Mouse (Mus musculus) heart, postnatal 0 days (tissue): Measurements from ENCODE around the gene Flrt3.

Experiments
- CTCF ChIP-seq: IDR thresholded peaks from 2 replicates; pipeline ENCODE4 v1.5.1; 2016; ENCODE audit warnings: antibody characterized with exemption, control low read depth, low read depth
- EP300 ChIP-seq: IDR thresholded peaks from 2 replicates; pipeline ENCODE4 v1.6.1; 2016; ENCODE audit warnings: antibody characterized with exemption, low read depth

DNA sequence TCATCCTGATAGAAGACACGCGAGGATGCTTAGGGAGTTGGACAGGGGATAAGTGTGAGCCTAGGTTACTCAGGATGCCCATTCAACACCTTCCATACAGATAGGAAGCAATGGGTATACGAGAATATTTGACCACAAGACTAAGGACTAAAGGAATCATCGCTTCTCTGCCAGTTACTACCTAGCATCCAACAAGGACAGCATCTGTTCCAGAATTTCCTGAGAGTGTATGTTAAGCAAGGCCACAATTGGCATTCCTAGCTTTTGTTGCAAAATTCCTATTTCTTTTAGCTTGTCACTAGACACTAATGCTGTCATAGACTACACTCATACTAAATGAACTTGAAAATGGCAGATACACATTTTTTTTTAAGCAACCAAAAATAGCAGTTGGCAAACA lies 6.9 kb downstream of the Flrt3 start:
- TF ChIP-seq CTCF (no peak), EP300 (no peak)
